Mouse (Mus musculus): Measurements from ENCODE around the gene Olfr1016.

Gene Olfr1016

DNA sequence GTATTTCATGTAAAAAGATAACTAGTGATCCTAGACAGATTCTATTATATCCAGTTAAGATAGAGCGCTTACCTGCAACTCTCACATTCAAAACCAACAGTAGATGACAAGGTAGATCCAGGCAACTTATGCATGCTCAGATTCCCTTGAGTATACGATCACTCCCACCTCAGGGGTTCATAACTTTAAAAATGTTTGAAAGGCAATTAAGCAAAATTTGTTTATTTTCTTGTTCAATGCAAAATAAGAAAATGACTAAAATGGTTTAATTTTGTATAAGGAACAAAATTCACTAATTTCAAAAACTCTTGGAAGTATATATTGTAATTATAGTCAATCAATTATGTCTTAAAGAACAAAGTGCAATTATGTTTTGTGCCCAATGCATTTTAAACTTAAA is at the start of gene Olfr1016:
TSS of gene Olfr1016 (minus strand) at position 101 of the 400 bp plus-strand sequence.
- DNase-seq = no peak

DNA sequence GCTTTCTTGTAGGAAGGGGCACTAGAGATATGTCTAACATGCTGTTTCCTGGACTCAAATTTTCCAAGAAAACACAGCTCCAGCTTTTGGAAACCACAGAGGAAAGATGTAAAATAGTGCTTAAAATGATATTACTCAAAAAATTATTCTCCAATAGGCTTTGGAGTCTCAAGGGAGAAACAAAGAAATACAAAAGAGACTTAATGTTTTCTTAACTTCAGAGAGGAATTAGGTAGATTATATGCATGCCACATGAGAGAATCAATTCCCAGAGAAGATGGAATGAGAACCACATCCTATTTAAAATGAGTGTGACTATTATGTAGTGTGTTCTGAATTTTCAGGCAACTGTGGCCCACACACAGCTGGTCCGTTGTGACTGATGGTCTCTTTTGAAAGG is 44.4 kb upstream of the Olfr1016 start, which contains the start of gene Olfr1020:
TSS of gene Olfr1020 (plus strand) at position 301 of the 400 bp plus-strand sequence.
- no peak for DNase-seq

DNA sequence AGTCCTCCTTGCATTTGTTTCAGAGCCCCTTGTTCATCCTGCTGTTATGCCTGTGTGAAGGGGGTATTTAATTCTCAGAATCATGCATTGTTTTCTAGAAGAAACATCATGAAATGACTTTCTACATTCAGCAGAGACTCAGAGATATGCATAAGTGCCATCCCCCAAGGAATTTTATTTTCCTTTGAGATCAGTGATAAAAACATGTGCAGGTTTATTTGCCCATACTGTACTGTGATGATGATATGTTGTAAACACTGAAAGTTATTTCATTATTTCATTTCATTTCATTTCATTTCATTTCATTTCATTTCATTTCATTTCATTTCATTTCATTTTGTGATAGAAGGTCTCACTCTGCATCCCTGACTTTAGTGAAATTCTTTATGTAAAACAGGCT is 43.0 kb upstream of the Olfr1016 start, which contains the start of gene Olfr1019:
TSS of gene Olfr1019 (minus strand) at position 101 of the 400 bp plus-strand sequence.
- no peak for DNase-seq

DNA sequence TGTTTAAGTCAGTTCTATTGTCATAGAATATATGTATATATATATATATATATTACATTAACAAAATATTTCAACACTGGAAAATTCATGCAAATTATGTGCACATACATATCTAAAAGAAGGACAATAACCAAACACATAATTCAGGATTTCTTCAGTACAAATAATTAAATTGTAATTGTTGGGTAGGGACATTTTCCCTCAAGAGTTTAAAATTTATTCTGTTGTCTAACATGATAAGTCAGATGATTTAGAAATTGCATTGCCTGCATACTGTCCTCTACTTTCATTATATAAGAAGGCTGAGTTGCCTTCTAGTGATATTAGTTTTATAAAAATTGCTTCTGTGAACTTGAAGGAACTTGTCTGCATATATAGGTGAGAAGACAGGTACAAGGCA is 15.8 kb upstream of the Olfr1016 start, which contains the start of gene Olfr1018:
TSS of gene Olfr1018 (plus strand) at position 301 of the 400 bp plus-strand sequence.
- DNase-seq = no peak

DNA sequence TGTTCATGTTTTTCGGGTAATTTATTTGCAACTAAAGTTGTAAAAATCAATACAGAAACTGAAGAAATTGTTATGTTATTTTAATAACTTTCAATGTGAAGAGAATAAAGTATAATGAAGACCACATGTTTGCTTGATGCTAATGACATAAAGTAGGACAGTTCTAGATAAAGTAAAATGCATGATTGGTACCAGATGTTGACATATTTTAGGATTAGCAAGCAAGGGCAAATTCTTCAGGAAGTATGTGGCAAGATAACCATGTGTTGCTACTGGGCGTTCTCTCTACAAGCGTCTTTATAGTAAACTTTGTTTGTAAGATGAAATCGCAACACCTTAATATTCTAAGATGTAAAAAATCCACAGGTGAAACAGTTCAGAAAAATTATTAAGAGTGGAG is 2.2 kb upstream of the Olfr1016 start:
- no peak for DNase-seq

DNA sequence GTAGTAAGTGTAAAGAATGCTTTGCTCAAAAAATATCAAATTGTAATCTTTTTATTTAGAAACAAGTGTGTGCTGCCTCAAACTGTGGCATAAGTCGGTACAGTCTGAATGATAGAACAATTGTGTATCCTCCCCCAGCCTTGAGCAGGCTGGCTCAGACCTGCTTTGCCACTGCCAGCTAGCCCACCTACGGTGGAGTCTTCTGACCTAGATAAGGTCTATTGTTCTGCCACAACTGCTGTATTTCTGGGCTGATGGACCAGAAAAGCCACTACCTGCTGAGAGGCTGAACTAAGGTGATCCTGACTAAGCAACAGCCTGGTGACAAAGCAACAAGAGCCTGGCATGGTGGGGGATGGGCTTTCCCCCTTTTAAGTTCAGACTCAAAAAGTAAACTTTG is 10.0 kb downstream of the Olfr1016 start:
- DNase-seq = peak in 1 of 2 experiments; percentile 9

- DNase-seq = no peak
These were observed 20.6 kb downstream of the Olfr1016 start, which contains the start of gene Olfr1015 for GRCm38 (mm10) chr2:85781717-85782116. Gene Olfr1015 (plus strand): TSS chr2:85782017.

GRCm38 (mm10) chr2:85772413-85772812 is 29.9 kb downstream of the Olfr1016 start, which contains the start of gene Olfr1014:
Gene Olfr1014 (plus strand): TSS chr2:85772713.
- no peak for DNase-seq

DNA sequence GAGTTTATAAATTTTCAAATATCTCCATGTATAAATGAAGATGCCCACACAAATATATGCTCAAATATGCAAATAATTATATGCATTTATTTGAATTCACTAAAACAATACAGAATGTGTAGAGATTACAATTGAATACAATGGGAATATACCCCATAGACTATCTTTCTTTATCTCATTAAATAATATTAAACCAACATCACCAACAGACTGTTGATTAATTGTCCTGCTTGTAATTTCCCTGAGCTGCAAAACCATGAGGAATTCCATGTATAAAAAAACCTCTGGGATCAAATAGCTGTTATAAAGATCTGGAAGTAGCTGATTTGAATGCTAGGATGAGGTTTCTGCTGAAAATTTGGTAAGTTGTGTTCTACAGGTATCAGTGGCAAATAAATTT is 35.5 kb downstream of the Olfr1016 start, which contains the start of gene Olfr1013:
TSS of gene Olfr1013 (plus strand) at position 301 of the 400 bp plus-strand sequence.
- no peak for DNase-seq

DNA sequence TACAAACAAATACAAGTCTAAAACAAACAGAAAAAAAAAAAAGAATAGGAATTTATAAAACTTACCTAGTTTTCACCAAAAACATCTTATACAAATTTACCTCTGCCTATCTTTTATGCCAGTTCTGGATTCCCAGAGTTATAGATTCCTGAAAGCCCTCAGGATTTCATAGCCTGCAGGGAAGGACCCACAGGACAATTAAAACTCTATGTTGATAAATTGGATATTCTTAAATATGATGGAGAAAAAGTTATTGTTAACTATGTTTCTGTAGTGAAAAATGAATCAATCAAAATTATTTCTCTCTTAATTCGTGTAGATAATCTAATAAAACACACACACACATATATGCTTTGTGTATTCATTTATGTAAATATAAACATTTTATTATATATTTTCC is 39.7 kb downstream of the Olfr1016 start, which contains the start of gene Olfr1012:
TSS of gene Olfr1012 (minus strand) at position 101 of the 400 bp plus-strand sequence.
- DNase-seq = no peak

DNA sequence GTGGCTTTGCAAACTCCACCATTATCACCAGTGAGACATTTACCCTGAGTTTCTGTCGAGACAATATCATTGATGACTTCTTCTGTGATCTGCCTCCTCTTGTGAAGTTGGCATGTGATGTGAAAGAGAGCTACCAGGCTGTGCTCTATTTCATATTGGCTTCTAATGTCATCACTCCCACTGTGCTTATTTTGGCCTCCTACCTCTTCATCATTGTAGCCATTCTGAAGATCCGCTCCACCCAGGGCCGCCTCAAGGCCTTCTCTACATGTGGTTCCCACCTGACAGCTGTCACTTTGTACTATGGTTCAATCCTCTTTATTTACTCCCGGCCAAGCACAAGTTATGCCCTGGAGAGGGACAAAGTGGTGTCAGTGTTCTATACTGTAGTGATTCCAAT is 48.5 kb downstream of the Olfr1016 start:
- DNase-seq = no peak

Data from cerebellum, postnatal 25 days (tissue).